Mouse (Mus musculus): Measurements from ENCODE around the gene Lrr1.

GRCm38 (mm10) chr12:69147166-69147735 is 21.4 kb upstream of the Lrr1 start:
- TF ChIP-seq POLR2A (IDR thresholded peaks at IDR 0.05; ENCODE audit: control insufficient read depth, low read depth, low read length): no peak
- TF ChIP-seq CTCF (IDR thresholded peaks at IDR 0.05; ENCODE audit: control insufficient read depth, insufficient read depth, insufficient replicate concordance, low read depth, low read length): no peak
